Mouse (Mus musculus) lung, adult 18-20 months (tissue): ENCODE data around the gene Gm49393.
"Not testable (repeated sequence)": the region's sequence is repeated elsewhere in the genome, so short reads cannot be mapped to it uniquely, and the experiment has no call there.

Experiments
- DNase-seq, 2 experiments: peaks; one replicate each; pipeline ENCODE4 v3.0.0; 2022; ENCODE audit warnings: mixed read lengths in 2 of 2

Gm49393 gene

DNA sequence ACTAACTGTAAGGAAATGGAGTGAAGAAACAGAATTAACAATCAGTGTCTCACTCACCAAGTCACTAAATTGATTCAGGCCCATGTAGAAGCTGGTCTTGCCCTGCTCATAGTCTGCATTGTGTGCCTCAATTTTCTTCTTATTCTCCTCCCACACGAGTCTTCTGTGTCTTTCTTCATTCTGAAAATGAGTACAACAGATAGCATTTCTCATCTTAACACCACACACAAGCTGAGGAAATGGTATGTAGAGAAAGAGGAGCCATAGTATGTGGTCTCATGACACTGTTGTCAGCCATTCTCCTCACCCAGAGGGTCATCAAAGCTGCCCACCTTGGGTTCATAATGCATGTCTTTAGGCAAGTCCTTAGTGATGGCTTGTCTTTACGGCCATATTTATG is at the start of gene Gm49393:
TSS of gene Gm49393 (minus strand) at position 101 of the 400 bp plus-strand sequence.
- not testable (repeated sequence) for DNase-seq

GRCm38 (mm10) chr13:60972319-60972718 is 36.9 kb upstream of the Gm49393 start:
- not testable (repeated sequence) for DNase-seq

DNA sequence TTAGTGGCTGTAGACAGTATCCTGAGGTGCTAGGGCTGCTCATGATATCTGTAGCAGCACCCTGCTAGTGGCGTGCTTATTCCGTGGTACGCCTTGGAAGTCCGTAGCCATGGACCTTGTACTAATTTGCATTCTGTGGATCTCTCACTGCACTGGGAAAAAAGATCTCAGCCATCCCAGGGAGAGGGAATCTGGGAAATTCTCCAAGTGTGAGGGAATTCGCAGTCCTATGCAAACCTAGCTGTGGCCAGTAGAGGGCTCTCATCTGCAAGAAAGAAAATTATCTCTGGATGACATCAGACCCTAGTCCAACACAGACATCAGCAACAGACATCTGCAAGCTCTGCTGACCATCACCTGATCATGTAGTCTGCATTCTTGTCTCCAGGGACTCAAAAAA is 28.6 kb upstream of the Gm49393 start:
- not testable (repeated sequence) for DNase-seq

DNA sequence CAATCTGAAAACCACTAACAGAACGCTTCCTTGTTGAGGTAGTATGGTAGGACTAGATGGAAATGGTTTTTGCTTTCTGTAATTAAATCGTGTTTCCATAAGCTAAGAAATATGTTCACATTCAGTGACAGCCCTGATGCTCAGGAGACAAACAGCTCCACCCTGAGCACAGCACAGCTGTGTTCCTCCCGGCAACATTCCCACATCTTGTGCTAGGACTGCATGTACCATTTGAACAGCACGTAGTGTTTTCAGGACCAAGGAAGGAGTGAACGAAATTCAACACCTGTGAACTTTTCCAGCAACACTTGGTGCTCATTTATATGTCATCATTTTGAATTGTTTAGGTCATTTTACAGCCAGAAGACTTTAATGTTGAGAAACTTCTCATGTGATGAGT is 26.3 kb upstream of the Gm49393 start:
- DNase-seq, result peak; percentile 19 to 37

DNA sequence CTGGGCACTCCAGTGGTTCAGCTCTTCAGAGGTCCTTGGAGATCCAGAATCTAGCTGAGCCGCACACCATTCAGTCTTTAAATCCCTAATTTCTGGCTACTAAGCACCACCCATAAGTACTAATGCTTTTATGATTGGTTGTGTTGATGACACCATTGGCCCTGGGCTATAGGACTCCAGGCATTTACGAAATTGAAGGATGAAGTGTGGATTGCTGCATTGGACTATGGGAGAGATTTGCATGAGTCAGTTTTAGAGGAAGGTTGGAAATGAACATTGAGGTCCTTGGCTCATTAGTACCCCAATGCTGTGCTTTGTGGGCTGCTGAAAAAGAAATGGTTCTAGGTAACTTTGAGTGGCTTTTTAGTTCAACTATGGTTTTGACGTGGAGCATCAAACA is 6.5 kb upstream of the Gm49393 start, which contains the start of gene Tpbpa:
TSS of gene Tpbpa (minus strand) at position 101 of the 400 bp plus-strand sequence.
- not testable (repeated sequence) for DNase-seq

DNA sequence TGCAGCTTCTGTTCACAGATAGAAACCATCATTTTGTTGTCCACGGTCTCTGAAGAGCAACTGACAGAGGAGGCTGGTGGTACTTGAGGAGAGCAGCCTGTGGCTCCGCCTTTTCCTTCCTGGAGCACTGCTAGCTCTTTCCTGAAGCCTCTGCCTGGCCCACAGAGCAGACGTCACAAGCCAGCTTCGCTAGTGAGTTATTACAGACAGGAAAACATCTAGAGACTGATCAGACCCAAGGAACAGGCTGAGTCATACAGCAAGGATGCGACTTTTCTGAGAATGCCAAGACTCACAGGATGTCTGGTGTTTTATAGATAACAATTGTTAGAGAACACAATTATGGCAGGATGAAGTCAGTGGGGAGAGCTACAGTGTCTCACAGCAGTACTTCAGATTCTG is 1.1 kb upstream of the Gm49393 start, which contains the start of the genes Gm49391 and Ctla2a:
TSS of gene Gm49391 (minus strand) at position 72 of the 402 bp plus-strand sequence.
TSS of gene Ctla2a (minus strand) at position 126 of the 402 bp plus-strand sequence.
- DNase-seq, result peak; percentile 82 to 87

DNA sequence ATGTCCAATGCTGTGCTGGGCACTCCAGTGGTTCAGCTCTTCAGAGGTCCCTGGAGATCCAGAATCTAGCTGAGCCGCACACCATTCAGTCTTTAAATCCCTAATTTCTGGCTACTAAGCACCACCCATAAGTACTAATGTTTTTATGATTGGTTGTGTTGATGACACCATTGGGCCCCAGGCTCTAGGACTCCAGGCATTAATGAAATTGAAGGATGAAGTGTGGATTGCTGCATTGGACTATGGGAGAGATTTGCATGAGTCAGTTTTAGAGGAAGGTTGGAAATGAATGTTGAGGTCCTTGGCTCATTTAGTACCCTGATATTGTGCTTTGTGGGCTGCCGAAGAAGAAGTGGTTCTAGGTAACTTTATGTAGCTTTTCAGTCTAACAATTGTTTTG is 30.6 kb downstream of the Gm49393 start, which contains the start of gene Tpbpb:
TSS of gene Tpbpb (minus strand) at position 101 of the 400 bp plus-strand sequence.
- not testable (repeated sequence) for DNase-seq

- peak; percentile 83 to 86 for DNase-seq
Measured at GRCm38 (mm10) chr13:60897328-60897727, 38.1 kb downstream of the Gm49393 start, which contains the start of gene Ctla2b. Gene Ctla2b (minus strand): TSS chr13:60897447.

DNA sequence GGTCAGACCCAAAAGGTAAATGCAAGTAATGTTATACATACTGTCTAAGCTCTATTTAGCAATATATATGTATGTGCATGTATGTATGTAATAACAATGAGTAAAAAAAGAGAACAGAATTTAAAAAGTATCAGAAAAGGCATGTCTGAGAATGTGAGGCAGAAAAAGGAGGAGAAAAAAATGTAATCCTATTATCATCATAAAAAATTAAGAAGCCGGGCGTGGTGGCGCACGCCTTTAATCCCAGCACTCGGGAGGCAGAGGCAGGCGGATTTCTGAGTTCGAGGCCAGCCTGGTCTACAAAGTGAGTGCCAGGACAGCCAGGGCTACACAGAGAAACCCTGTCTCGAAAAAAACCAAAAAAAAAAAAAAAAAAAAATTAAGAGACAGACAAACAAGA is 38.6 kb downstream of the Gm49393 start, which contains the start of gene Gm49392:
TSS of gene Gm49392 (minus strand) at position 101 of the 400 bp plus-strand sequence.
- DNase-seq, result not testable (repeated sequence)

DNA sequence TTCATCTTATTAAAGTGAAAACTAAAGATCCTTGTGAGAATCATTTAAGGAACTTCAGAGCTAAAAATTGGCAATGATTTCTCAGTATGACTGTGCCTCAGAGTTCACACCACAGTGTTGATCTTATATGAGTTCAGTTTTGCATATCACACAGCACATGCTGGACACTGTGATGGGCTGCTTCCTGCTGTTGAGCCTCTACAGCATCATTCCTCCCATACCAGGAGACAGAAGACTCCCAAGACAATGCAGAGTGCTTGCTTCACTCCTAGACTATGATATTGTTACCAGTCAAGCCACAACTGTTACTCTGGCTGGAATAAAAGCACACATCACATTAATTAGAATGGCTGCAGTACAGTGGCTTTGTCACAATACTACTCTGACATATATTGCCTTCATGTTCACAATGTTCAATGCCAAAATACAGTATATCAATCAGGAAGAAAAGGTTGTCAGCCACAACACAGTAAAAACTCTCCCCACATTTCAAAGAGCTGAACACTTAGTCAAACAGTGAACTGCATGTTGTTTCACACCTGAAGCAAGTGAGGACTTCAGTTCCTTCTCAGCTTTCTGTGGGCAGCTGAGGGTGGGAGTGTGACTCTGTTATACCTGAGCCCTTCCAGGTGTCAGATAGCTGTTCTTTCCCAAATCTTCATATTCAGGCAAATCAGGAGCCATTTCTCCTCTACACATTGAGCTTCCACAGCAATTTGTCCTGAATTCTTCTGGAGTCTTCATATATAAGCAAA is 39.8 kb downstream of the Gm49393 start:
- no peak for DNase-seq

DNA sequence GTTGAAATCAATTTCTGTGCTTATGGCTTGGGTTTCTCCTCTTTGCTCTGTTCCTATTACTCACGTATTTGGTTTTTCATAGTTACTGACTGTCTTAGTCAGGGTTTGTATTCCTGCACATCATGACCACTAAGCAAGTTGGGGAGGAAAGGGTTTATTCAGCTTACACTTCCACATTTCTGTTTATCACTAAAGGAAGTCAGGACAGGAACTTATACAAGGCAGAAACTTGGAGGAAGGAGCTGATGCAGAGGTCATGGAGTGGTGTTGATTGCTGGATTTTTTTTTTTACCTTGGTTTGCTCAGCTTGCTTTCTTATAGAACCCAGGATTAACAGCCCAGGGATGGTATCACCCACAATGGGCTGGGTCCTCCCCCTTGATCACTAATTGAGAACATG is 43.1 kb downstream of the Gm49393 start:
- no peak for DNase-seq

- no peak for DNase-seq
Measured at GRCm38 (mm10) chr13:60864281-60864680, 71.1 kb downstream of the Gm49393 start, which contains the start of gene 4930486L24Rik. Gene 4930486L24Rik (minus strand): TSS chr13:60864475.

DNA sequence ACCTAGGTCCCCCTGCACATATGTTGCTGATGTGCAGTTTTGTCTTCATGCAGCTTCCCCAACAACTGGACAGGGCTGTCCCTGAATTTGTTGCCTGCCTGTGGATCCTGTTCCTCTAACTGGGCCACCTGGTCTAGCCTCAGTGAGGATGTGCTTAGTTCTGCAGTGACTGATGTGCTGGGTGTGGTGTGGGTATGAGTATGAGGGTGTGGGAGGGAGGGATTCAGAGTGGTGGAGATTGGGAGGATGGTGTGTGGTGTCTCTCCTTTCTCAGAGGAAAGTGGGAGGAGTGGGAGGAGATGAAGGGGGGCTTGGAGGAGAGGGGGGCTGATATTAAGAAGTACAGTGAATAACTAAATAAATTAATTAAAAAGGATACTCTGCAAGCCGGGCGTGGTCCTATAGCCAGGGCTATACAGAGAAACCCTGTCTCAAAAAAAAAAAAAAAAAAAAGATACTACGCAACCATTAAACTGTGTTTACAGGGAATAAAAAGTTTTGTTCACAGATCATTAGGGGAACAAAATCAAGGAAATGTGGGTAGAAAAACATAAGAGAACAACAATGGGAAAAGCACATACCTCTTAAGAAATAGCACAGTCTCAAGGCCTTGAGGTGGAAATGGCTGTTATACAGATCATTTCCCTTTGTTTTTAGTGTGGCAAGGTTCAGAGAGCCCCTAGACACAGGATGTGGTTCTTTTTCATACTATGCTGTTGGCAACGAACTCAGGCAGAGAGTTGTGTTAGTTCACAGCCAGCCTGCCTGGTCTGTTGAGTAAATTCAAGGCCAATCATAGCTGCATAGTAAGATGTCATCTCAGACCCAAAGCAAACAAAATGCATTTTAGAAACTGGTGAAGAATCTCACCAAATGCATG is 86.9 kb downstream of the Gm49393 start:
- DNase-seq, result peak in 1 of 2 experiments; percentile 38

DNA sequence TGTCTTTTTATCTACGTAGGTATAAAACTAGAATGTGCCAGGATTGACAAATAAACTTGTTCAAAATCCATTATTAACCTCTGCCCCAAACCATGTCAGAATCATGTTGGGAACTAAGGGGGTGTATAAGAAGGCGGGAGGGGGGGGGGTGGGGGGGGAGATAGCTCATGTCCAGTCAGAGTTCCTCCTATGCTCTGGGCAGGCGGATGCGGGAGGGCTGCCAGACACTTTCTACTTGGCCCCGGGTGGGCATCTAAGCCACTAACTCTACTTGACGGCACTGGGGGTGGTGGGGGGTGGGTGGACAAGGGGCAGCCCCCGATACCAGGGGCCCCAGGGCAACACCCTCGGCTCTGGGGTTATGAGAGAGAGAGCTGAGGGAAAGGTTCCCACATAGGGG is 92.2 kb downstream of the Gm49393 start:
- DNase-seq, result no peak

- no peak for DNase-seq
Measured at GRCm38 (mm10) chr13:60842703-60843102, 92.7 kb downstream of the Gm49393 start.

DNA sequence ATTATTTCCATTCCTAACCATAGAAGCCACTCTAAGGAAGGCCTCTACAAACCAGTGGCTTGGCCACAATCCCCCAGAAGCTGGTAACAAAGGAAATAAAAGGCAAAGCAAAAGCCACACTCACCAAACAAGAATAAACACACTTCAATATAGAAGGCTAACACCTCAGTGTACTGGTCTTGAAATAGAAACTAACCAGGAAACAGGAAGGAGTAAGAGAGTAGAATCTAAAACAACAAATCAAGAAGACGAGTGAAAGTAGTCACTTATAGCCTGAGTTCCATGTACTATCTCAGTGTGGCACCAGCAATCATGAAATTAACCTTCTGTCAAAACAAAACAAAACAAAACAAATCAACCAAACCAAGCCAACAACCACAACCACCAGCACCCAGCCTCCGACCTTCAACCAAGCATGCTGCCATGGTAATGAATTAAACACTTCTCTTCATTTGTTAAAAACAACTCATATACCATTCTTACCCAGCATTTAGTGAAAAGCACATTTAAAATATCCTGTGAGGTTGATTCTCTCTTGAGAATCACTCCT is 96.0 kb downstream of the Gm49393 start:
- no peak for DNase-seq

DNA sequence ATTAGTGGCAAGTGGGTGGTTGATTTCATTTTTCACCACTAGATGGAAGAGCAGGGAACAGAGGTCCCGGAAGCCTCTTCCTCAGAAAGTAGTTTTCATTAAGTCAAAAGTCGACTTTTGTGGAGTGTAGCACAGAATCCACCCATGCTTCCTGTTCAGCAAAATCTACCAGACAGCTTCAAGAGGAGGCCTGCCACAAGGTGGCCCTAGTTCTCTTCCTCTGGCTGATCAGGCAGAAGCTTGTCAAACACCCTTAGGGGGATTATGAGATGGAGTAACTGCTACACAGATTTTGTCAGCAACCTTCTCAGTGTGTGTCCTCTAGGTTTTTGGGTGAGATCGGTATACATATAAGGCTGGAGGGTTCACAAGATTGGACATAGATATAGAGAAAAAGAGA is 109.3 kb downstream of the Gm49393 start:
- DNase-seq, result peak; percentile 28 to 50

DNA sequence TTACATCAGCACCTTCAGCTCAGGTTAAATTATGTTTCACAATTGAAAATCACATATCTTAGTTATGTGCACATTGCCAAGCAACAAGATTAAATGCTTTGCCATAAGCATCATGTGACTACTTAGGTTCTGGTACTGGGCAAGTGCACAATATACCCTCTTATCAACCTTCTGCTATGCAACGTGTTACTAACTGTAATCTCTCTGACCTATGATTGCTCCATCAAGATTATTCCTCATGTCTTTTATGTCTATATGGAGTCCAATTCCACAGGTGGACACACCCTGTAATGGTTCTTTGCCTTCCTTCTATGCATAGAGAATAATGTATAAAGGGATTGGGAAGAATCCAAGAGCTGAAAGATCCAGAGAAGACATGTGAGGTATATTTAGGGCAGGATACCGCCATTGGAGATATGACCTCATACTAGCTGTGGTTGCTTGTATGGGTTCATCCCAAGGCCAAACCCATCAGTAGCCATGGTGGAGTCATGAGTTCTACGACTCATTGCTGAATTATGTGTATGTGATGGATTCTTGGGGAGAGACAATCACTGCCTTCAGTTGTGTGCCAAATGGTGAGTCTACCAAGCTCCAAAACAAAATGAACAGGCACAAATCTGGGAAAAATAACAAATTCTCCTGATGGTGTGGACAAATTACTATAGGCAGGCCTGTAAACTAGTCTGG is 114.8 kb downstream of the Gm49393 start:
- DNase-seq, result no peak

DNA sequence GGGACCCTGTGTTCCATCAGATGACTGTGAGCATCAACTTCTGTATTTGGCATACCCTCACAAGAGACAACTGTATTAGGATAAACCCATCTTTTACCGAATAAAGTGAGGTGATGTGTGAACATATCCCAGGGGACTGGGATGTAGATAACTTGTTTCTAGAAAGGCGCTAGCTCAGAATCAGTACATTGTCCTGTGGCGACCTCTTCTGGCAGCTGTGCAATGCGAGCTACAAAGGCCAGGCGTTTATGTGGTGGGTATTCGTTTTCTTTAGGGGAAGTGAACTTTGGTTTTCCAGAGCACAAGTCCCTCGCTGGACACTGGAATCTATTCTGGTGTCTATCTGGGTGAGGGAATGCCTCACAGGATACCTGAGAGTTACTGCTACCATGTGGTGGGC is 115.9 kb downstream of the Gm49393 start:
- peak in 1 of 2 experiments; percentile 25 for DNase-seq

- DNase-seq, result peak in 1 of 2 experiments; percentile 30
Measured at GRCm38 (mm10) chr13:60813722-60814121, 121.7 kb downstream of the Gm49393 start.

- DNase-seq, result no peak
Measured at GRCm38 (mm10) chr13:60812768-60813167, 122.6 kb downstream of the Gm49393 start.

GRCm38 (mm10) chr13:60809690-60810089 is 125.7 kb downstream of the Gm49393 start:
- no peak for DNase-seq
